Mouse (Mus musculus) liver, embryonic 14.5 days (tissue): ENCODE results near the gene Ngly1. TPM values are rescaled to one million over a fixed set of nuclear protein-coding genes. Genes with fewer than 3 reads are reported as not detected.
"Not testable (repeated sequence)": the region's sequence is repeated elsewhere in the genome, so short reads cannot be mapped to it uniquely, and the experiment has no call there.

Experiments
- ATAC-seq: fragments of 200-750 bp; cut with Nextera tagmentation; 2 replicates; pipeline ENCODE4 v1.8.0; 2017; ENCODE audit warnings: moderate number of reproducible peaks, mild to moderate bottlenecking, moderate library complexity; ENCODE audit not compliant: insufficient read depth
- DNase-seq, 3 experiments: peaks; one replicate each; pipeline ENCODE4 v3.0.0-alpha.2; 2012 to 2013; ENCODE audit warnings: low read depth in 3 of 3, low spot score in 3 of 3
- H3K27ac ChIP-seq: fragments of 300-500 bp; sonication (generic); 2 replicates; pipeline ENCODE4 v1.5.1; 2014; ENCODE audit warnings: moderate library complexity, mild to moderate bottlenecking, control low read depth, inconsistent platforms
- H3K27me3 ChIP-seq: fragments of 300-500 bp; sonication (generic); 2 replicates; pipeline ENCODE4 v1.6.1; 2014; ENCODE audit warnings: mild to moderate bottlenecking, low read length, moderate library complexity; ENCODE audit not compliant: control insufficient read depth, insufficient read depth
- H3K36me3 ChIP-seq: fragments of 300-500 bp; sonication (generic); replicated peaks from 2 replicates; pipeline ENCODE4 v1.6.1; 2014; ENCODE audit warnings: low read depth; ENCODE audit not compliant: control insufficient read depth, insufficient read depth
- H3K4me1 ChIP-seq, 2 experiments: fragments of 200-500 bp in 1 of 2; fragments of 300-500 bp in 1 of 2; sonication (generic) in 1 of 2; replicated peaks; 2 replicates each; pipeline ENCODE4 v1.6.1; 2012 to 2014; ENCODE audit warnings: antibody characterized with exemption in 1 of 2, inconsistent platforms in 1 of 2, low read length in 1 of 2; ENCODE audit not compliant: control insufficient read depth in 2 of 2, insufficient read depth in 2 of 2
- H3K4me2 ChIP-seq: fragments of 300-500 bp; sonication (generic); 2 replicates; pipeline ENCODE4 v1.6.1; 2014; ENCODE audit warnings: low read depth, mild to moderate bottlenecking, control low read depth, moderate library complexity
- H3K4me3 ChIP-seq, 2 experiments: fragments of 200-500 bp in 1 of 2; fragments of 300-500 bp in 1 of 2; sonication (generic) in 1 of 2; 2 replicates each; pipeline ENCODE4 v1.5.1; 2012 to 2014; ENCODE audit warnings: low read depth in 2 of 2, low read length in 2 of 2, mild to moderate bottlenecking in 2 of 2, control low read depth in 1 of 2, inconsistent platforms in 1 of 2, moderate library complexity in 1 of 2; ENCODE audit not compliant: insufficient read depth in 1 of 2
- H3K9ac ChIP-seq: fragments of 300-500 bp; sonication (generic); replicated peaks from 2 replicates; pipeline ENCODE4 v1.6.1; 2014; ENCODE audit warnings: mild to moderate bottlenecking, control low read depth, moderate library complexity
- H3K9me3 ChIP-seq: fragments of 300-500 bp; sonication (generic); 2 replicates; pipeline ENCODE4 v1.6.1; 2016; ENCODE audit warnings: low read length, mixed read lengths; ENCODE audit not compliant: control insufficient read depth
- CTCF ChIP-seq: IDR thresholded peaks from 2 replicates; pipeline ENCODE4 v1.5.1; 2016; ENCODE audit warnings: antibody characterized with exemption, low read depth, control low read depth
- EP300 ChIP-seq: IDR thresholded peaks from 2 replicates; pipeline ENCODE4 v1.6.1; 2016; ENCODE audit warnings: antibody characterized with exemption, low read depth
- WGBS: fragments of 180-500 bp; shearing (Covaris S2); extraction: QIAGEN DNeasy Blood & Tissue Kit; methylation state at CpG from one replicate; pipeline ENCODE4 v1.1.7; 2014; ENCODE audit not compliant: insufficient replicate concordance; 5-methylcytosine and 5-hydroxymethylcytosine counted together
- polyA plus RNA-seq, 2 experiments: library from polyadenylated mRNA; depleted of rRNA in 1 of 2; stranded (reverse) in 1 of 2; unstranded in 1 of 2; fragments of >200 nt; fragmentation: Nextera tagmentation in 1 of 2; extraction: Ambion mirVana in 1 of 2; gene quantifications; 2 replicates each; pipeline versions ENCODE4 v1.2.1 to v1.2.3; 2012 to 2014

Ngly1 gene
- polyA plus RNA-seq, 2 experiments: 6.9 to 21.7 TPM

- Histone ChIP-seq H3K27ac (no peak overlapping the region), H3K27me3 (no peaks in the 10 kb centered on the region), H3K9me3 (no peaks in the 10 kb centered on the region), H3K4me1 (no peaks in the 10 kb centered on the region), H3K4me2 (no peak overlapping the region), H3K36me3 (no peaks in the 10 kb centered on the region; the same call in 1 of the 2 replicates), H3K9ac (no peak overlapping the region), H3K4me3 (no peak overlapping the region)
- WGBS: 59% methylated on average over 2 of the region's 2 CpGs
- TF ChIP-seq EP300: no peak
- TF ChIP-seq CTCF: no peak
- ATAC-seq (no peak), DNase-seq (no peak)
Measured at GRCm38 (mm10) chr14:16296816-16297468, 47.9 kb downstream of the Ngly1 start.

GRCm38 (mm10) chr14:16301735-16302134 is 52.7 kb downstream of the Ngly1 start:
- Histone ChIP-seq H3K4me1 (no peaks in the 10 kb centered on the region), H3K9me3 (no peaks in the 10 kb centered on the region), H3K4me2 (no peak overlapping the region), H3K36me3 (no peaks in the 10 kb centered on the region), H3K4me3 (no peak overlapping the region), H3K27ac (no peak overlapping the region), H3K9ac (no peak overlapping the region), H3K27me3 (no peaks in the 10 kb centered on the region)
- DNase-seq: no peak
- ATAC-seq: no peak
- WGBS: 78% methylated on average over 5 of the region's 5 CpGs
- no peak for TF ChIP-seq EP300
- TF ChIP-seq CTCF: no peak

- Histone ChIP-seq H3K36me3 (no peaks in the 10 kb centered on the region), H3K4me1 (no peaks in the 10 kb centered on the region), H3K4me2 (no peak overlapping the region), H3K9ac (no peak overlapping the region), H3K4me3 (no peak overlapping the region), H3K9me3 (no peaks in the 10 kb centered on the region), H3K27ac (no peak overlapping the region), H3K27me3 (no peaks in the 10 kb centered on the region)
- ATAC-seq (no peak), DNase-seq (no peak)
- WGBS: 39% methylated on average over 1 of the region's 1 CpGs
- no peak for TF ChIP-seq EP300
Measured at GRCm38 (mm10) chr14:16302688-16303087, 53.6 kb downstream of the Ngly1 start.

GRCm38 (mm10) chr14:16310791-16311190 is 61.7 kb downstream of the Ngly1 start:
- no peak overlapping the region for H3K27ac ChIP-seq
- no peak overlapping the region for H3K4me2 ChIP-seq
- TF ChIP-seq EP300: no peak
- TF ChIP-seq CTCF: no peak
- WGBS: 72% methylated on average over 6 of the region's 6 CpGs
- no peak overlapping the region for H3K9ac ChIP-seq
- no peak for ATAC-seq
- DNase-seq: no peak
- H3K27me3 ChIP-seq: no peaks in the 10 kb centered on the region
- H3K4me1 ChIP-seq: peaks cover 4 to 5% of the 10 kb centered on the region in 2 experiments; a peak in 3 of 4 replicates
- H3K4me3 ChIP-seq: no peak overlapping the region
- H3K36me3 ChIP-seq: no peaks in the 10 kb centered on the region
- no peaks in the 10 kb centered on the region for H3K9me3 ChIP-seq

- H3K36me3 ChIP-seq: no peaks in the 10 kb centered on the region
- no peak overlapping the region for H3K4me2 ChIP-seq
- 17% methylated on average over 1 of the region's 1 CpGs for WGBS
- no peak overlapping the region for H3K9ac ChIP-seq
- no peak overlapping the region for H3K4me3 ChIP-seq
- H3K4me1 ChIP-seq: peaks cover 4 to 5% of the 10 kb centered on the region in 2 experiments; a peak in 3 of 4 replicates
- no peaks in the 10 kb centered on the region for H3K9me3 ChIP-seq
- H3K27ac ChIP-seq: no peak overlapping the region
- ATAC-seq (peak; percentile 37; the same call in 1 of the 2 replicates), DNase-seq (no peak)
- TF ChIP-seq CTCF (no peak), EP300 (no peak)
- H3K27me3 ChIP-seq: no peaks in the 10 kb centered on the region
Measured at GRCm38 (mm10) chr14:16312599-16312998, 63.5 kb downstream of the Ngly1 start.

GRCm38 (mm10) chr14:16313073-16313472 is 64.0 kb downstream of the Ngly1 start:
- not testable (repeated sequence) for H3K4me3 ChIP-seq, H3K36me3 ChIP-seq, H3K4me1 ChIP-seq, DNase-seq, H3K27ac ChIP-seq, H3K27me3 ChIP-seq, H3K9ac ChIP-seq, H3K9me3 ChIP-seq, H3K4me2 ChIP-seq
- ATAC-seq: peak; percentile 54
- WGBS: 64% methylated on average over 2 of the region's 2 CpGs
